16 mouse cellular contexts compared by ENCODE assay signal in genomic region chr11:7880506-7880905, GRCm38 (mm10).
DNase-seq lines count a peak whose midpoint lies in the region.
"Had no signal": no experiment of that assay in that cellular context is flagged by ENCODE, and none has a peak within 500 bp of the region (broad histone marks: within the 10 kb centered on the region; RNA-seq: fewer than 3 reads in every experiment).

No protein-coding gene starts in this region.

- intact Hi-C loops in left cerebral cortex, postnatal 36 days (cut with DNase I), result no loop called here

- peak; percentile 8 for DNase-seq in embryo, embryonic 10 days (ENCODE audit: low spot score)
- DNase-seq in embryo, embryonic 11 days, result no peak
- peak; percentile 76 for DNase-seq in Muller cell, postnatal 12 days (ENCODE audit: inconsistent ontology term)
- peak; percentile 44 for DNase-seq in retina, embryonic 14.5 days (ENCODE audit: low spot score)
- DNase-seq in left cerebral cortex, postnatal 36 days (ENCODE audit: low spot score in 2 of 2), result no peak
- no peak for DNase-seq in testis, postnatal 10 days (ENCODE audit: low spot score)
- DNase-seq: adrenal gland, adult 2 months; adrenal gland, postnatal 14 days; cerebellum, adult 11 months; cerebellum, adult 2 months; cerebellum, adult 9-11 months; cerebellum, postnatal 25 days; gastrocnemius, postnatal 25 days; heart, adult 18-20 months; heart, postnatal 14 days; heart, postnatal 4 days had no signal

Comparison
In these comparisons a context has a peak if more than half of its experiments do, and no peak if none do; other contexts are left out.
1. DNase-seq: peak in embryo, embryonic 10 days (single experiment), Muller cell, postnatal 12 days (single experiment) and retina, embryonic 14.5 days (single experiment); none in embryo, embryonic 11 days (single experiment), left cerebral cortex, postnatal 36 days (0 of 2) and testis, postnatal 10 days (single experiment).